Mouse (Mus musculus) forebrain, embryonic 14.5 days (tissue): Measurements from ENCODE around the gene Dlg2. TPM values are rescaled to one million over a fixed set of nuclear protein-coding genes. Genes with fewer than 3 reads are reported as not detected.

Experiments used
- ATAC-seq: fragments of 200-750 bp; cut with Nextera tagmentation; 2 replicates; pipeline ENCODE4 v1.8.0; 2017; ENCODE audit warnings: mild to moderate bottlenecking, moderate library complexity
- DNase-seq: peaks from one replicate; pipeline ENCODE4 v3.0.0-alpha.2; 2015; ENCODE audit warnings: low spot score
- H3K27ac ChIP-seq: fragments of 300-500 bp; sonication (generic); 2 replicates; pipeline ENCODE4 v1.5.1; 2014; ENCODE audit warnings: low read depth, mild to moderate bottlenecking, control low read depth, low read length, moderate library complexity
- H3K27me3 ChIP-seq: fragments of 300-500 bp; sonication (generic); replicated peaks from 2 replicates; pipeline ENCODE4 v1.6.1; 2014; ENCODE audit warnings: low read length, control low read depth, mixed read lengths; ENCODE audit not compliant: control insufficient read depth, insufficient read depth
- H3K36me3 ChIP-seq: fragments of 300-500 bp; sonication (generic); 2 replicates; pipeline ENCODE4 v1.6.1; 2014; ENCODE audit warnings: low read length, control low read depth; ENCODE audit not compliant: control insufficient read depth, insufficient read depth
- H3K4me1 ChIP-seq: fragments of 300-500 bp; sonication (generic); 2 replicates; pipeline ENCODE4 v1.6.1; 2014; ENCODE audit warnings: antibody characterized with exemption, low read length, control low read depth; ENCODE audit not compliant: control insufficient read depth, insufficient read depth
- H3K4me2 ChIP-seq: fragments of 300-500 bp; sonication (generic); 2 replicates; pipeline ENCODE4 v1.6.1; 2014; ENCODE audit warnings: mild to moderate bottlenecking, control low read depth, low read length
- H3K4me3 ChIP-seq: fragments of 300-500 bp; sonication (generic); 2 replicates; pipeline ENCODE4 v1.5.1; 2014; ENCODE audit warnings: low read depth, low read length, control low read depth
- H3K9ac ChIP-seq: fragments of 300-500 bp; sonication (generic); 2 replicates; pipeline ENCODE4 v1.6.1; 2014; ENCODE audit warnings: mild to moderate bottlenecking, low read length, control low read depth, moderate library complexity
- H3K9me3 ChIP-seq: fragments of 300-500 bp; sonication (generic); replicated peaks from 2 replicates; pipeline ENCODE4 v1.6.1; 2016; ENCODE audit warnings: low read length, control low read depth, mixed read lengths; ENCODE audit not compliant: control insufficient read depth
- WGBS: fragments of 180-500 bp; shearing (Covaris S2); extraction: QIAGEN DNeasy Blood & Tissue Kit; methylation state at CpG from one replicate; pipeline ENCODE4 v1.1.7; 2014; 5-methylcytosine and 5-hydroxymethylcytosine counted together
- polyA plus RNA-seq: library from polyadenylated mRNA; unstranded; fragments of >200 nt; fragmentation: Nextera tagmentation; extraction: Ambion mirVana; gene quantifications from 2 replicates; pipeline ENCODE4 v1.2.1, GENCODE M21; 2014

Dlg2 gene
- polyA plus RNA-seq, 1 experiment from 2014 or later: 17.9 TPM

DNA sequence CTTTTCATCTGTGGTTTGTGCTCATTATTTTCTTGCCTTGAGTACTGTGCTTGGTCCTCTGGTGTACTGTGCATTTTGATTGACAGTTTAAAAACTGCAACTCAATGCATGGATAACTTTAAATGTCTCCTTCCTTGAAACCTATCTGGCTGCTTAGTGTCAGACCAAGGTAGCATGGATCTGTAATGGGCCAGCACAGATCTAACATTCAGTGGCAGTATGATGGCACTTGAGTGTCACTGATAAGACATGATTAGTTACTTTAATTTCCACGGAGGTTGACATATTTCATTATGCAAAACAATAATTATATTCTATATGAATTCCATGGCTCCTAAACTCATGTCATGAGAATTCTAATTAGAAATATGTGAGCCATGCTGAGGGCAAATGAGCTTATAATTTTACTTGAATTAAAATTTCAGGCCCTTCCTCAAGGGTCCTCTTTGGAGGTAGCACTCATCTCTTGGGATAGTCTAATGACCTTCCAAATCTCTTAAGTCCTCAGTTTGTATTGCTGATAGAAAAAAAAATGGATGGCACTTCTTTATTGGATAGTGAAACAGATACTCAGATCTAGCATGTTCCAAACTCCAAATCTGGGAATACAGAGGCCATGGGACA, 1005.2 kb downstream of the Dlg2 start:
- no peaks in the 10 kb centered on the region for H3K36me3 ChIP-seq
- no peak overlapping the region for H3K9ac ChIP-seq
- H3K9me3 ChIP-seq: no peaks in the 10 kb centered on the region
- H3K27ac ChIP-seq: no peak overlapping the region
- ATAC-seq: no peak
- H3K27me3 ChIP-seq: no peaks in the 10 kb centered on the region
- no peak overlapping the region for H3K4me2 ChIP-seq
- H3K4me1 ChIP-seq: no peaks in the 10 kb centered on the region
- 77% methylated on average over 1 of the region's 1 CpGs for WGBS
- H3K4me3 ChIP-seq: no peak overlapping the region
- no peak for DNase-seq

DNA sequence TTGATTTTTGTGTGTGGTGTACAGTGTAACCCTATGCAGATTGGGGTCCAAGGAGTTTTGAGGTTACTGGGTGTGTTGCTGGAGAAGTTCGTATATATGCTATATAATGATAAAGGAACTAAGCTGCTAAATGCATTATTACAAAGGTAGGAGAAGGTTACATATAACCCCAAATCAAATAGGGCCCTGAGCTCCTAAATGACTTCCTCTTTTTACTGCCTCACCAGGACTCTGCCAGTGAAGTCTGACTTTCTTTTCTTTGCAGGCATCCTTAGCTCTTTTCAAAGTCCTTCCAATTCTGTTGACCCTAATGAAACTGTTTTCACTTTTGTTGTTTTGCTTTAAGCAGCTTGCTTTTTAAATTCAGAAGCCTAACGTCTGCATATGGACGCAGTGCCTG, 1016.8 kb downstream of the Dlg2 start:
- no peak overlapping the region for H3K27ac ChIP-seq
- H3K9ac ChIP-seq: no peak overlapping the region
- H3K9me3 ChIP-seq: no peaks in the 10 kb centered on the region
- H3K4me3 ChIP-seq: no peak overlapping the region
- no peak for DNase-seq
- no peak overlapping the region for H3K4me2 ChIP-seq
- no peaks in the 10 kb centered on the region for H3K27me3 ChIP-seq
- peaks cover 3% of the 10 kb centered on the region; the same call in 1 of the 2 replicates for H3K4me1 ChIP-seq
- H3K36me3 ChIP-seq: no peaks in the 10 kb centered on the region
- no peak for ATAC-seq
- WGBS: 49% methylated on average over 3 of the region's 3 CpGs

- no peaks in the 10 kb centered on the region for H3K27me3 ChIP-seq
- H3K9me3 ChIP-seq: no peaks in the 10 kb centered on the region
- no peaks in the 10 kb centered on the region for H3K36me3 ChIP-seq
- no peak overlapping the region for H3K9ac ChIP-seq
- peaks cover 3% of the 10 kb centered on the region; the same call in 1 of the 2 replicates for H3K4me1 ChIP-seq
- peak; percentile 41 for DNase-seq
- H3K4me2 ChIP-seq: no peak overlapping the region
- no peak overlapping the region for H3K4me3 ChIP-seq
- no peak overlapping the region for H3K27ac ChIP-seq
- no peak; the same call in 1 of the 2 replicates for ATAC-seq
- 52% methylated on average over 5 of the region's 5 CpGs for WGBS
Measured at GRCm38 (mm10) chr7:91495526-91495925, 1019.1 kb downstream of the Dlg2 start.

DNA sequence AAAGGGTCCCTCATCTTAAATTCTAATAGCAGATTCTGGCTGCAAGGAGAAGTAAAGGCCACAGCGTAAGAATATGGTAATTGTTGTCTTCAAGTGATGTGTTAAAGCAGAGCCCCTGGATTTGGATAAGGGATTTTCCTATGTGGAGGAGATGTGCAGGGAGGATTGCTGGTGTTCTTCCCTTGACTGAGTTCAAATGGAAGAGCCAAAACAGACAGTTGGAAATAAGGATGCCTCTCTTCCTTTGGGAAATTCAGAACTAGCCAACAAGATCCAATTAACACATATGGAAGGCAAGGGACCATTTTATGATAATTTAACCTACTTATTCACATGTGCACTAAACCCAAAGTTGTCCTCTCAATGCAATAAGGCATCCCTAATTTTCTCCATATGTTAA, 1034.6 kb downstream of the Dlg2 start:
- H3K9ac ChIP-seq: no peak overlapping the region
- H3K4me3 ChIP-seq: no peak overlapping the region
- H3K36me3 ChIP-seq: no peaks in the 10 kb centered on the region
- WGBS: 36% methylated on average over 1 of the region's 1 CpGs
- H3K4me2 ChIP-seq: no peak overlapping the region
- H3K27ac ChIP-seq: no peak overlapping the region
- H3K4me1 ChIP-seq: peaks cover 5% of the 10 kb centered on the region; the same call in 1 of the 2 replicates
- no peaks in the 10 kb centered on the region for H3K27me3 ChIP-seq
- ATAC-seq (peak; percentile 22; the same call in 1 of the 2 replicates), DNase-seq (peak; percentile 28)
- H3K9me3 ChIP-seq: no peaks in the 10 kb centered on the region

DNA sequence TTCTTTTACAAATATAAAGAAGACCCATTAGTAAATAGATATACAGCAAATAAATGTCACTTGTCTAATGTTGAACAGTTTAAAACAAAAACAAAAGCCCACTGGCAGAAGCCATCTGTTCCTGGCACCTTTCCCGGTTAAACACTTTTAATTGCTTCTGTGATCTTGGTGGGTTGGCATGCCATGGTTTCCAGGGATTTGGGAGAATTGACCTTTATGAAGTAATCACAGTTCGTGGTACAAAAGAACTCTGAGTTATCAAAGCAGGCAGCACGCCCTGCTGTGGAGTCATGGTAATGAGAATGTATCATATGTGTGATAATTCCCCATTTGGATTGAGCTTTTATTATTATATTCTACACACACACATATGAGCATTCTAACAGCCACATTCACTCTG, 1038.0 kb downstream of the Dlg2 start:
- Histone ChIP-seq H3K27me3 (no peaks in the 10 kb centered on the region), H3K4me3 (no peak overlapping the region), H3K9me3 (no peaks in the 10 kb centered on the region), H3K4me1 (peaks cover 5% of the 10 kb centered on the region; the same call in 1 of the 2 replicates), H3K4me2 (no peak overlapping the region), H3K36me3 (no peaks in the 10 kb centered on the region), H3K27ac (no peak overlapping the region), H3K9ac (no peak overlapping the region)
- DNase-seq (peak; percentile 88), ATAC-seq (peak; percentile 75)
- WGBS: 24% methylated on average over 3 of the region's 3 CpGs

DNA sequence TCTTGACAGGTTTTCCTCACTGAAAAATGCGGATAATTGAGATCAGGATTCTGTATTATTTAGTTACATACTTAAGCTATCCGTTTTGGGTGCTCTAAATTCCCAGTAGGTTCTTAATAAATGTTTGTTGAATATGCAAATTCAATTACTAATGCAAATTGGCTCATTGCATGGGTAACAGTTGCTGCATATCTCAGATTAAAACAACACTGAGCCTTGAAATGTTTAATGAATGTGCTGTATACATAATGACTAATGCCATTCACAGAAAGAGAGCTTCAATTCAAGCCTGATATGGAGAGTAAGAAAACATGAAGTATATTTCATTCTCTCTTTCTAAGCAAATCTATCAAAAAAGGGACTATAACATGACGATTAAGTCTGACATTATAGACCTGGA, 1039.8 kb downstream of the Dlg2 start:
- Histone ChIP-seq H3K27me3 (no peaks in the 10 kb centered on the region), H3K4me1 (peaks cover 5% of the 10 kb centered on the region; the same call in 1 of the 2 replicates), H3K9ac (no peak overlapping the region), H3K9me3 (no peaks in the 10 kb centered on the region), H3K36me3 (no peaks in the 10 kb centered on the region), H3K4me3 (no peak overlapping the region), H3K27ac (no peak overlapping the region), H3K4me2 (no peak overlapping the region)
- ATAC-seq: peak; percentile 72
- 63% methylated on average over 3 of the region's 3 CpGs for WGBS
- DNase-seq: peak; percentile 60

GRCm38 (mm10) chr7:91525859-91526258, 1049.4 kb downstream of the Dlg2 start:
- DNase-seq: no peak
- no peak overlapping the region for H3K27ac ChIP-seq
- H3K27me3 ChIP-seq: no peaks in the 10 kb centered on the region
- H3K9ac ChIP-seq: no peak overlapping the region
- 95% methylated on average over 1 of the region's 1 CpGs for WGBS
- H3K4me2 ChIP-seq: no peak overlapping the region
- H3K36me3 ChIP-seq: no peaks in the 10 kb centered on the region
- H3K9me3 ChIP-seq: no peaks in the 10 kb centered on the region
- no peak for ATAC-seq
- no peak overlapping the region for H3K4me3 ChIP-seq
- no peaks in the 10 kb centered on the region for H3K4me1 ChIP-seq

- WGBS: 2% methylated on average over 29 of the region's 29 CpGs
- Histone ChIP-seq H3K27ac (no peak overlapping the region), H3K9ac (peak overlapping the region; percentile 57), H3K27me3 (no peaks in the 10 kb centered on the region), H3K9me3 (no peaks in the 10 kb centered on the region), H3K4me3 (peak overlapping the region; percentile 26), H3K36me3 (no peaks in the 10 kb centered on the region), H3K4me1 (0 out of 2 replicates have a peak, but pooled peaks cover 5% of the 10 kb centered on the region), H3K4me2 (peak overlapping the region; percentile 64)
- ATAC-seq (peak; percentile 85), DNase-seq (peak; percentile 63)
Measured at GRCm38 (mm10) chr7:91542597-91543285, 1066.3 kb downstream of the Dlg2 start.

DNA sequence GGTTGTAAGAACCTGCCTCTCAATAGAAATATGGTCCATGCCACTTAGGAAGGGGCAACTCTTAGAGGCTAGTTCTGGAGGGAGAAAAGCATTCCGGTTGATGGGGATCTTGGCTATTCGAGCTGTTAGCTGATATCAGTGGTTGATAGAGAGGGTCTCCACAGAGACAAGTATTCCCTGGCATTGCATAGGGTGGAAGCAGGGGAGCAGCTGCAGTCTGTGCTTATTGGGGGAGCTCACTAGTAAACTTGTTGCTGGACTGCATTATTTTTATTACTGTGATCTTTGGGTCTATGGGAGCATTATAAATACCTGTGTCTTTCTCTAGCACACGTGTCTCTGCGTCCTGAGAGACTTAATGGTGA, 1066.8 kb downstream of the Dlg2 start:
- Histone ChIP-seq H3K9ac (peak overlapping the region; percentile 57), H3K36me3 (no peaks in the 10 kb centered on the region), H3K4me3 (peak overlapping the region; percentile 26), H3K4me2 (peak overlapping the region; percentile 64), H3K9me3 (no peaks in the 10 kb centered on the region), H3K27me3 (no peaks in the 10 kb centered on the region), H3K4me1 (0 out of 2 replicates have a peak, but pooled peaks cover 5% of the 10 kb centered on the region), H3K27ac (no peak overlapping the region)
- WGBS: 44% methylated on average over 4 of the region's 4 CpGs
- DNase-seq: no peak
- peak; percentile 52; the same call in 1 of the 2 replicates for ATAC-seq
